Mouse (Mus musculus) monocyte, adult 5-6 weeks (primary cell): ENCODE measurements around the gene Ccdc93. TPM values are rescaled to one million over a fixed set of nuclear protein-coding genes. Genes with fewer than 3 reads are reported as not detected.
A peak's percentile ranks its signal among the peaks of the same experiment; 100 is the strongest.

ENCODE experiments used
- ATAC-seq: fragments of 153-309, 156-312 bp; replicated peaks from 2 replicates; pipeline ENCODE4 v1.8.0; 2017; ENCODE audit warnings: mild to moderate bottlenecking; ENCODE audit not compliant: low TSS enrichment, insufficient number of reproducible peaks, severe bottlenecking, poor library complexity, low FRiP score
- total RNA-seq: library from RNA; stranded (forward); fragments of 200-1000, 200-491, 200-594 nt; gene quantifications from 3 replicates; pipeline ENCODE4 v1.2.3, GENCODE M21; 2017

Ccdc93 gene
- total RNA-seq = 23.2 to 40.6 TPM (median 27.7 TPM) in 3 replicates

- ATAC-seq = peak; percentile 82
These were observed at the start of gene Ccdc93 for GRCm38 (mm10) chr1:121430938-121431928. Gene Ccdc93, plus strand, starts transcription at chr1:121431049.

GRCm38 (mm10) chr1:121381562-121381961 lies 49.3 kb upstream of the Ccdc93 start:
- ATAC-seq = no peak

DNA sequence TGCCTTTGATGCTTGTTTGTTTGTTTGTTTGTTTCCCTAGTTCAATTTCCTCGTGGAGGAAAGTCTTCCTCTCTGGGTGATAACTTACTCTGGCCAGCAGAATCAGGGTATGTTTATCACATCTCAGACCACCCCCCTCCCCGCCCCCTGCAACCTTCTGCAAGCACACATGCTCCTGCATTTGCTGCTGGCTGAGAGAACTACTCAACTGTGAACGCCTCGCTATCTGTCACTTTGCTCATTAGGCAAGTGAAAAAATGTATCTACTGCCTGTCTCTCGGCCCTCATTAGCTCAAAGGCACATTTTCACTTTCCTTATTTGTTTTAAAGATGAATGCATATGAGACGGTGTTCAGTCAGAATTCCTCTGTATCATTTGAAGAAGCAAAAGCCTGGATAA lies 42.5 kb upstream of the Ccdc93 start:
- ATAC-seq = no peak

- no peak for ATAC-seq
These were observed 42.1 kb upstream of the Ccdc93 start for GRCm38 (mm10) chr1:121388732-121389131.

- no peak for ATAC-seq
These were observed 41.3 kb upstream of the Ccdc93 start for GRCm38 (mm10) chr1:121389574-121389973.

GRCm38 (mm10) chr1:121390003-121390402 lies 40.8 kb upstream of the Ccdc93 start:
- no peak for ATAC-seq

DNA sequence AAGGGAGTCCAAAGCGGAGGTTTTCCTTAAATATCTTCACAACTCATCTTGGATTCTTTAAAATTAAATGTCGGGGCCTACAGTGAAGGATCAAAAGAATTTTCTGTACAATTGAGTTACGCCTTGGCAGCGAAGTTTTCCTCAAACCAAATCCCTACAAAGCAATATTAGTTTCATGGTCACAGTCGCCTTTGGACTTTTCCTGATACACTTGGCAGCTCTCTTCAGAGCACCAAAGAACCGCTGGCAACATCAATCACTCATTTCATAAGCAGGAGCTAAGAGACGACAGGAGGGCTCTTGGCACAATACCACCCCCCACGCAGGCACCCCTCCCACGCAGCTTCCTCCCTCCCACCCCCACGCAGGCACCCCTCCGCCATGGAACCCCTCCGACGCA lies 40.4 kb upstream of the Ccdc93 start:
- no peak for ATAC-seq

- no peak for ATAC-seq
These were observed 40.0 kb upstream of the Ccdc93 start for GRCm38 (mm10) chr1:121390855-121391254.

- no peak for ATAC-seq
These were observed 37.7 kb upstream of the Ccdc93 start for GRCm38 (mm10) chr1:121393117-121393516.

- no peak for ATAC-seq
These were observed 36.1 kb upstream of the Ccdc93 start for GRCm38 (mm10) chr1:121394764-121395163.

- ATAC-seq = no peak
These were observed 34.3 kb upstream of the Ccdc93 start for GRCm38 (mm10) chr1:121396501-121396900.

DNA sequence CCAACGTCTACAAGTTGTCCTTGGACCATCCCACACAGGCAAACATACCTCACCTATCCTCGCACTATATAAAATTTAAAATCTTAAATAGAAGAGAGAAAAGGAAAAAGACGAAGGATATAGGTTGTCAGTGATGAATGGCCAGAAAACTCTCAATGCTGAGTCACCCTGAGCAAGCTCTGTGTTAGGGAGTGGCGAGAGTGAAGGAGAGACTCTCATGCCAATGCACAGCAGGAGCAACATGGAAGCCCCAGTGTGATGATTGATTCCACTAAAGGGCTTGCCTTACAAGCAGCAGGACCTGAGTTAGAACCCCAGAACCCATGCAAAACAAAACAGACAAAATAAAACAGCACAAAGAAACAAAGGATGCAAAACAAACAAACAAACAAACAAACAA lies 32.6 kb upstream of the Ccdc93 start:
- no peak for ATAC-seq

DNA sequence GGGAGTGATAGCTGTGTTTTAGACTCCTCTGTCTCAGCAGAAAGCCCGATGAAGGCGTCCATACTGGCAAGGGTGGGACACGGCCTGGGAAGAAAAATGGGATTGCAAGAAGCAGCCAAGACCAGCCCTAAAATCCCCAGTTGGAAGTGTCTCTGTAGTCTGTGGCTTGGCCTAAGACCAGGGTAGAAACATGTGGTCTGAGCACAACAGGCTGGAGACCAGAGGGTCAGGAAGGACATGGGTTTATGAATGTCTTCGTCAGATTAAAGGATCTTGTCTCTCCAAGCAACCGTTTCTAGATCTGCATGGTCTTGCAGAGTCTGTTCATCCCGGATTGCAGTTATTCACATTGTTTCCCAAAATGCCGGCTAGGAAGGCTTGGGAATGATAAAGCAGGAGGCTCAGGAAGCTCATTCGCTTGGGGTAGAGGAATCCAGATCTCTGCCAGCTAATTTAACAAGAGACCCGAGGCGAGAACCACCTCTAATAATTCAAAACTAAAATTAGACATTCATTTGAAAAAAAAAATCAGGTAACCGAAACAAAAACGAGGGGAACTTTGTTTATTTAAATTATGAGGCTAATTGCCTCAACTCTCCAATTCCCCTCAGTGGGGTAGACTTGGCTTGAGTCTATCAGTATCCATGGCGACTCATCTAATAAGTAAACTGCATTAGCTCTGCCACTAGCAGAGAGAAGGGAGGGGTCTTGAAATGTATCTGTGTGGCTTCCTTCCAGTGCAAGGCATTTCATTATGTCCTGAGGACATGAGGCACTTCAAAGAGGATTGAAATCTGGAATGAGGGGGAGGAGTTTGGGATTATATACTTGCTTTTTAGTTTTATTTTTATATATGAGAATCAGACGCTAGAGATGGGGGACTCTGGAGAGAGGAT lies 31.6 kb upstream of the Ccdc93 start:
- ATAC-seq = no peak

DNA sequence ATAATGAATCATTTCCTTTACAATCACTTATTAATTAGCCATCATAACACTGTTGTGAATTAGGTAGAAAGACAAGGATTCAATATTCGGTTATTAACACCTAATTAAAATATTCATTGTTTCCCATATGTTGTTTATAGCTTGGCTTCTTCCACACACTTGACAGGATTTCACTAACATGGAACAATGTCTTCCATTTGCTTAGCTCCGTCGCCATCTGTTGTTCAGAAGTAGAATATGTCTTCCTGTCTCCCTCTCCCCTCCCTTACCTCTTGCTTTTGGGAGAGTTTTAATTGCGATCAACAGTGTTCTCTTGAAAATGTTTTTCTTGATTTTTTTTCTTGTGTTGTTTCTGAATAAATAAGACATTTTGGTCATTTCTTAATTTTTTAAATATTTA lies 30.6 kb upstream of the Ccdc93 start:
- no peak for ATAC-seq

- no peak for ATAC-seq
These were observed 11.8 kb upstream of the Ccdc93 start for GRCm38 (mm10) chr1:121419084-121419483.

- ATAC-seq = no peak
These were observed 11.1 kb upstream of the Ccdc93 start for GRCm38 (mm10) chr1:121419569-121420265.

DNA sequence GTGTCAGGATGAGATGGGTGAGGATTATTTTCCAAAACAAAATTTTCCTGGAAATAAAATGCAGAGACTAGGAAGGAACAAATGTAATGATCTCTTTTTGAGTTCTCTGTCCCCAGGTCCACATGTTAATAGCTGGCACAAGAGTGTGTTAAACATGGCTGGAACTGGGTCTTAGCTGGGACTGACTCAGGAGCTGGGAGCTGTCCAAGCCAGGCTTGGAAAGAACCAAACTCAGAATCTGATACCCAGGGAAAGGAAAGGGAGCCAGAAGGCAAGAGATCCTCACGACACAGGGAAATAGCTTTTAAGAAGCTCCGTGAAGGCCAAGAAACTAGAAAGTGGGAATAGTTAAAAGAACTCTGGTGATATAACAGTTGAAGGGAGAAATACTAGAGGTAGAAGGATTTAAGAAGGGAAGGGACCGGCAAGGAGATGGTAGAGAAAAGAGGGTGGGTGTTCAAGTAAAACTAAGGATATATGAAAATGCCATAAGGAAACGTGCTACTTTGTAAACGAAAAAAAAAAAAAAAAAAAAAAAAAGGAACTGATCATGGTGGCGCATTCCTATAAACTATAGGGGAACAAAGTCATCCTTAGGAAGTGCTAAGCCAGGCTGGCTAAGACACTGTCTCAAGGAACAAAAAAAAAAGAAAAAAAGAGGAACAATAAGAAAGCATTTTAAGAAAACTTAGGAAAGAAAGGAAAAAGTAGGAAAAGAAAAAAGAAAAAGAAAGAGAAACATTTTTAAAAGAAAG lies 489 bp upstream of the Ccdc93 start:
- ATAC-seq = no peak

DNA sequence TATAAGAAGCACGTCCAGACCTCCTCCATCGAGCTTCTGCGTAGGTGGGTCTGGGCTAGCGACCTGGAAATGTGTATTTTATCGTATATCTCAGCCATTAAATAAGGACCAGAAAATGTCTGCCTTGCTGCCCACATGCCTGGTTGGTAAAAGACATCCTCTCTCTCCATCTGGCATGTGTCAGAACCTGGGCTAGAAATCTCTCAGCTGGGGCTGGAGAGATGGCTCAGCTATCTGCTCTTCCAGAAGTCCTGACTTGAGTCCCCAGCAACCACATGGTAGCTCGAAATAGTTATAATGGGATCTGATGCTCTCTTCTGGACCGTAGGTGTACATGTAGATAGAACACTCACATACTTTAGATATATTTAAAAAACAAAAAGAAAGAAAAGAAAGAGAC lies 5.1 kb downstream of the Ccdc93 start:
- no peak for ATAC-seq
